Mouse (Mus musculus) hindbrain, embryonic 10.5 days (tissue): ENCODE measurements around the gene Rhog. TPM values are rescaled to one million over a fixed set of nuclear protein-coding genes. Genes with fewer than 3 reads are reported as not detected.

Experiments used
- DNase-seq: peaks from one replicate; pipeline ENCODE4 v3.0.0-alpha.2; 2017; ENCODE audit warnings: low spot score
- H3K27ac ChIP-seq: fragments of 300-500 bp; sonication (generic); 2 replicates; pipeline ENCODE4 v1.5.1; 2016; ENCODE audit warnings: mild to moderate bottlenecking, moderate library complexity
- H3K27me3 ChIP-seq: fragments of 300-500 bp; sonication (generic); 2 replicates; pipeline ENCODE4 v1.6.1; 2016; ENCODE audit warnings: mild to moderate bottlenecking; ENCODE audit not compliant: poor library complexity, insufficient read depth, severe bottlenecking
- H3K36me3 ChIP-seq: fragments of 300-500 bp; sonication (generic); 2 replicates; pipeline ENCODE4 v1.6.1; 2016; ENCODE audit warnings: mild to moderate bottlenecking, moderate library complexity
- H3K4me1 ChIP-seq: fragments of 300-500 bp; sonication (generic); replicated peaks from 2 replicates; pipeline ENCODE4 v1.6.1; 2016; ENCODE audit warnings: mild to moderate bottlenecking
- H3K4me3 ChIP-seq: fragments of 300-500 bp; sonication (generic); 2 replicates; pipeline ENCODE4 v1.5.1; 2016; ENCODE audit warnings: mild to moderate bottlenecking, moderate library complexity
- H3K9me3 ChIP-seq: fragments of 300-500 bp; sonication (generic); 2 replicates; pipeline ENCODE4 v1.6.1; 2016; ENCODE audit warnings: mild to moderate bottlenecking, moderate library complexity
- WGBS: fragments of 180-500 bp; shearing (Covaris S2); methylation state at CpG from one replicate; pipeline ENCODE4 v1.1.7; 2016; 5-methylcytosine and 5-hydroxymethylcytosine counted together
- polyA plus RNA-seq: library from polyadenylated mRNA; unstranded; fragments of >200 nt; fragmentation: Nextera tagmentation; extraction: Ambion mirVana; gene quantifications from 2 replicates; pipeline ENCODE4 v1.2.1, GENCODE M21; 2016

Rhog gene
- polyA plus RNA-seq, 1 experiment from 2014 or later = 34.3 TPM

- no peak overlapping the region for H3K27ac ChIP-seq
- no peak overlapping the region for H3K4me3 ChIP-seq
- H3K36me3 ChIP-seq = peaks cover 7% of the 10 kb centered on the region
- H3K27me3 ChIP-seq = no peaks in the 10 kb centered on the region
- no peak for DNase-seq
- H3K9me3 ChIP-seq = no peaks in the 10 kb centered on the region
- H3K4me1 ChIP-seq = no peaks in the 10 kb centered on the region
These were observed 54.7 kb downstream of the Rhog start for GRCm38 (mm10) chr7:102200996-102201785.

GRCm38 (mm10) chr7:102200576-102200975, 55.3 kb downstream of the Rhog start:
- Histone ChIP-seq H3K4me3 (no peak overlapping the region), H3K36me3 (peaks cover 7% of the 10 kb centered on the region), H3K9me3 (no peaks in the 10 kb centered on the region), H3K27ac (no peak overlapping the region), H3K4me1 (no peaks in the 10 kb centered on the region), H3K27me3 (no peaks in the 10 kb centered on the region)
- 79% methylated on average over 3 of the region's 3 CpGs for WGBS
- no peak for DNase-seq

- H3K9me3 ChIP-seq = no peaks in the 10 kb centered on the region
- no peak overlapping the region for H3K4me3 ChIP-seq
- 91% methylated on average over 1 of the region's 1 CpGs for WGBS
- H3K27ac ChIP-seq = no peak overlapping the region
- peaks cover 81% of the 10 kb centered on the region for H3K36me3 ChIP-seq
- H3K4me1 ChIP-seq = no peaks in the 10 kb centered on the region
- DNase-seq = no peak
- H3K27me3 ChIP-seq = no peaks in the 10 kb centered on the region
These were observed 63.5 kb downstream of the Rhog start for GRCm38 (mm10) chr7:102192356-102192755.

Other genes with a start within 250 kb of the Rhog start
- gene Il18bp, start 237.4 kb downstream of the Rhog start, polyA plus RNA-seq = 2.4 and 3.8 TPM in 2 replicates
- 30.3 and 32.3 TPM in 2 replicates for gene Rnf121, start 190.6 kb downstream of the Rhog start, polyA plus RNA-seq
- gene Xndc1, start 190.5 kb downstream of the Rhog start, polyA plus RNA-seq = 37.4 and 42.3 TPM in 2 replicates
- 2.0 and 2.2 TPM in 2 replicates for gene Xntrpc, start 190.3 kb downstream of the Rhog start, polyA plus RNA-seq
- not detected in 2 replicates for gene Trpc2, start 172.9 kb downstream of the Rhog start, polyA plus RNA-seq
- 0.78 and 1.7 TPM in 2 replicates for gene Art1, start 154.3 kb downstream of the Rhog start, polyA plus RNA-seq
- 2.7 and 5.7 TPM in 2 replicates for gene Art5, start 146.6 kb downstream of the Rhog start, polyA plus RNA-seq
- gene Chrna10, start 139.2 kb downstream of the Rhog start, polyA plus RNA-seq = not detected in 2 replicates
- gene Nup98, start 45.9 kb downstream of the Rhog start, polyA plus RNA-seq = 36.9 and 42.6 TPM in 2 replicates
- 44.2 and 51.6 TPM in 2 replicates for gene Pgap2, start 45.8 kb downstream of the Rhog start, polyA plus RNA-seq
- 8.9 and 13.5 TPM in 2 replicates for gene Stim1, start 11.8 kb upstream of the Rhog start, polyA plus RNA-seq
- 213 and 259 TPM in 2 replicates for gene Rrm1, start 185.6 kb upstream of the Rhog start, polyA plus RNA-seq
- 0.40 and 0.67 TPM in 2 replicates for gene Olfr543, start 225.6 kb upstream of the Rhog start, polyA plus RNA-seq
- 0.06 and 0.10 TPM in 2 replicates for gene Olfr544, start 232.3 kb upstream of the Rhog start, polyA plus RNA-seq
- gene Olfr545, start 243.5 kb upstream of the Rhog start, polyA plus RNA-seq = 0.11 and 0.29 TPM in 2 replicates